Mouse (Mus musculus): ENCODE results near the gene Pgf. TPM values are rescaled to one million over a fixed set of nuclear protein-coding genes. Genes with fewer than 3 reads are reported as not detected.

Pgf gene
- polyA plus RNA-seq, 1 experiment, result 49.6 TPM

GRCm38 (mm10) chr12:85135513-85136470 lies 41.8 kb downstream of the Pgf start:
- no peak overlapping the region for H3K4me3 ChIP-seq (ENCODE audit: insufficient read depth, poor library complexity, severe bottlenecking)
- TF ChIP-seq MYOD1 (IDR thresholded peaks at IDR 0.05; ENCODE audit: control insufficient read depth, insufficient read length, low read depth) (no peak), CEBPB (IDR thresholded peaks at IDR 0.05; ENCODE audit: low read depth) (no peak), CTCF (IDR thresholded peaks at IDR 0.05; ENCODE audit: control insufficient read depth, insufficient read depth, insufficient read length) (no peak), USF1 (IDR thresholded peaks at IDR 0.05; ENCODE audit: low read depth) (no peak), MAX (IDR thresholded peaks at IDR 0.05) (no peak), MYOG (IDR thresholded peaks at IDR 0.05; ENCODE audit: control insufficient read depth, extremely low read depth, insufficient read length) (no peak), FOSL1 (IDR thresholded peaks at IDR 0.05; ENCODE audit: insufficient read depth, low read length, poor library complexity, severe bottlenecking) (no peak)
- H3K36me3 ChIP-seq (ENCODE audit: control insufficient read depth, insufficient read depth), result peaks cover 49% of the 10 kb centered on the region
- H3K79me3 ChIP-seq (ENCODE audit: low read depth), result no peaks in the 10 kb centered on the region
- no peaks in the 10 kb centered on the region for H3K79me2 ChIP-seq (ENCODE audit: control insufficient read depth, insufficient read depth)
- no peak overlapping the region for H3ac ChIP-seq (ENCODE audit: control insufficient read depth, insufficient read length, low read depth)
- H3K27me3 ChIP-seq (ENCODE audit: control insufficient read depth, insufficient read depth, insufficient read length), result no peaks in the 10 kb centered on the region

- peaks cover 64% of the 10 kb centered on the region for H3K36me3 ChIP-seq (ENCODE audit: control insufficient read depth, insufficient read depth)
- no peak for TF ChIP-seq CTCF (IDR thresholded peaks at IDR 0.05; ENCODE audit: control insufficient read depth, insufficient read depth, insufficient read length)
- no peak for TF ChIP-seq FOSL1 (IDR thresholded peaks at IDR 0.05; ENCODE audit: insufficient read depth, low read length, poor library complexity, severe bottlenecking)
- TF ChIP-seq MAX (IDR thresholded peaks at IDR 0.05), result no peak
- TF ChIP-seq CEBPB (IDR thresholded peaks at IDR 0.05; ENCODE audit: low read depth), result no peak
- TF ChIP-seq USF1 (IDR thresholded peaks at IDR 0.05; ENCODE audit: low read depth), result no peak
- TF ChIP-seq MYOG (IDR thresholded peaks at IDR 0.05; ENCODE audit: control insufficient read depth, extremely low read depth, insufficient read length), result no peak
- TF ChIP-seq MYOD1 (IDR thresholded peaks at IDR 0.05; ENCODE audit: control insufficient read depth, insufficient read length, low read depth), result no peak
- no peak overlapping the region for H3ac ChIP-seq (ENCODE audit: control insufficient read depth, insufficient read length, low read depth)
- no peak overlapping the region for H3K4me3 ChIP-seq (ENCODE audit: insufficient read depth, poor library complexity, severe bottlenecking)
- H3K27me3 ChIP-seq (ENCODE audit: control insufficient read depth, insufficient read depth, insufficient read length), result no peaks in the 10 kb centered on the region
- H3K79me2 ChIP-seq (ENCODE audit: control insufficient read depth, insufficient read depth), result no peaks in the 10 kb centered on the region
- H3K79me3 ChIP-seq (ENCODE audit: low read depth), result no peaks in the 10 kb centered on the region
Measured at GRCm38 (mm10) chr12:85134043-85134794, 43.4 kb downstream of the Pgf start.

GRCm38 (mm10) chr12:85131361-85131760 lies 46.2 kb downstream of the Pgf start:
- peaks cover 2% of the 10 kb centered on the region for H3K79me3 ChIP-seq (ENCODE audit: low read depth)
- H3ac ChIP-seq (ENCODE audit: control insufficient read depth, insufficient read length, low read depth), result no peak overlapping the region
- TF ChIP-seq MAX (IDR thresholded peaks at IDR 0.05) (no peak), FOSL1 (IDR thresholded peaks at IDR 0.05; ENCODE audit: insufficient read depth, low read length, poor library complexity, severe bottlenecking) (no peak), CEBPB (IDR thresholded peaks at IDR 0.05; ENCODE audit: low read depth) (no peak), MYOG (IDR thresholded peaks at IDR 0.05; ENCODE audit: control insufficient read depth, extremely low read depth, insufficient read length) (no peak), USF1 (IDR thresholded peaks at IDR 0.05; ENCODE audit: low read depth) (no peak), MYOD1 (IDR thresholded peaks at IDR 0.05; ENCODE audit: control insufficient read depth, insufficient read length, low read depth) (no peak)
- H3K79me2 ChIP-seq (ENCODE audit: control insufficient read depth, insufficient read depth), result peaks cover 18% of the 10 kb centered on the region
- no peak overlapping the region for H3K4me3 ChIP-seq (ENCODE audit: insufficient read depth, poor library complexity, severe bottlenecking)
- H3K36me3 ChIP-seq (ENCODE audit: control insufficient read depth, insufficient read depth), result peaks cover 88% of the 10 kb centered on the region
- no peaks in the 10 kb centered on the region for H3K27me3 ChIP-seq (ENCODE audit: control insufficient read depth, insufficient read depth, insufficient read length)

- TF ChIP-seq CTCF (IDR thresholded peaks at IDR 0.05; ENCODE audit: control insufficient read depth, insufficient read depth, insufficient read length), result no peak
- TF ChIP-seq MYOD1 (IDR thresholded peaks at IDR 0.05; ENCODE audit: control insufficient read depth, insufficient read length, low read depth), result no peak
- TF ChIP-seq MYOG (IDR thresholded peaks at IDR 0.05; ENCODE audit: control insufficient read depth, extremely low read depth, insufficient read length), result no peak
- no peak for TF ChIP-seq USF1 (IDR thresholded peaks at IDR 0.05; ENCODE audit: low read depth)
- TF ChIP-seq FOSL1 (IDR thresholded peaks at IDR 0.05; ENCODE audit: insufficient read depth, low read length, poor library complexity, severe bottlenecking), result no peak
- TF ChIP-seq CEBPB (IDR thresholded peaks at IDR 0.05; ENCODE audit: low read depth), result no peak
- TF ChIP-seq MAX (IDR thresholded peaks at IDR 0.05), result no peak
- H3K79me2 ChIP-seq (ENCODE audit: control insufficient read depth, insufficient read depth), result peaks cover 36% of the 10 kb centered on the region
- peaks cover 91% of the 10 kb centered on the region for H3K36me3 ChIP-seq (ENCODE audit: control insufficient read depth, insufficient read depth)
- H3ac ChIP-seq (ENCODE audit: control insufficient read depth, insufficient read length, low read depth), result no peak overlapping the region
- H3K4me3 ChIP-seq (ENCODE audit: insufficient read depth, poor library complexity, severe bottlenecking), result no peak overlapping the region
- H3K27me3 ChIP-seq (ENCODE audit: control insufficient read depth, insufficient read depth, insufficient read length), result no peaks in the 10 kb centered on the region
- peaks cover 3% of the 10 kb centered on the region for H3K79me3 ChIP-seq (ENCODE audit: low read depth)
Measured at GRCm38 (mm10) chr12:85129426-85129978, 48.1 kb downstream of the Pgf start.

GRCm38 (mm10) chr12:85126986-85127603 lies 50.5 kb downstream of the Pgf start:
- H3K4me3 ChIP-seq (ENCODE audit: insufficient read depth, poor library complexity, severe bottlenecking), result no peak overlapping the region
- H3ac ChIP-seq (ENCODE audit: control insufficient read depth, insufficient read length, low read depth), result no peak overlapping the region
- H3K27me3 ChIP-seq (ENCODE audit: control insufficient read depth, insufficient read depth, insufficient read length), result no peaks in the 10 kb centered on the region
- H3K79me2 ChIP-seq (ENCODE audit: control insufficient read depth, insufficient read depth), result peaks cover 56% of the 10 kb centered on the region
- peaks cover 91% of the 10 kb centered on the region for H3K36me3 ChIP-seq (ENCODE audit: control insufficient read depth, insufficient read depth)
- no peak for TF ChIP-seq MYOD1 (IDR thresholded peaks at IDR 0.05; ENCODE audit: control insufficient read depth, insufficient read length, low read depth)
- TF ChIP-seq MAX (IDR thresholded peaks at IDR 0.05), result no peak
- no peak for TF ChIP-seq CEBPB (IDR thresholded peaks at IDR 0.05; ENCODE audit: low read depth)
- TF ChIP-seq MYOG (IDR thresholded peaks at IDR 0.05; ENCODE audit: control insufficient read depth, extremely low read depth, insufficient read length), result no peak
- no peak for TF ChIP-seq FOSL1 (IDR thresholded peaks at IDR 0.05; ENCODE audit: insufficient read depth, low read length, poor library complexity, severe bottlenecking)
- TF ChIP-seq USF1 (IDR thresholded peaks at IDR 0.05; ENCODE audit: low read depth), result no peak
- no peak for TF ChIP-seq CTCF (IDR thresholded peaks at IDR 0.05; ENCODE audit: control insufficient read depth, insufficient read depth, insufficient read length)
- peaks cover 3% of the 10 kb centered on the region for H3K79me3 ChIP-seq (ENCODE audit: low read depth)

Measured in C2C12 (cell line).